Mouse (Mus musculus) frontal cortex, adult (tissue): Measurements from ENCODE around the gene Arhgef17.

Experiments
- ATAC-seq: cut with Nextera tagmentation; 2 replicates; pipeline ENCODE4 v1.9.2; 2017; ENCODE audit warnings: mild to moderate bottlenecking, moderate library complexity, mixed read lengths; ENCODE audit not compliant: low TSS enrichment

Gene Arhgef17

GRCm38 (mm10) chr7:100873197-100873596 lies 58.7 kb downstream of the Arhgef17 start:
- no peak for ATAC-seq

GRCm38 (mm10) chr7:100871892-100872291 lies 60.0 kb downstream of the Arhgef17 start:
- no peak for ATAC-seq

GRCm38 (mm10) chr7:100871355-100871754 lies 60.6 kb downstream of the Arhgef17 start:
- no peak for ATAC-seq

- no peak for ATAC-seq
Observed at GRCm38 (mm10) chr7:100869877-100870629, 61.9 kb downstream of the Arhgef17 start.

- ATAC-seq, result no peak
Observed at GRCm38 (mm10) chr7:100868551-100868950, 63.4 kb downstream of the Arhgef17 start.

- no peak for ATAC-seq
Observed at GRCm38 (mm10) chr7:100867561-100867960, 64.3 kb downstream of the Arhgef17 start.

- ATAC-seq, result no peak
Observed at GRCm38 (mm10) chr7:100866675-100867074, 65.2 kb downstream of the Arhgef17 start.

GRCm38 (mm10) chr7:100862828-100863638 lies 68.9 kb downstream of the Arhgef17 start, which contains the start of gene Relt:
Gene Relt, minus strand, starts transcription at chr7:100863446.
- ATAC-seq, result peak; percentile 54

- no peak for ATAC-seq
Observed at GRCm38 (mm10) chr7:100862353-100862752, 69.6 kb downstream of the Arhgef17 start.

GRCm38 (mm10) chr7:100861209-100861608 lies 70.7 kb downstream of the Arhgef17 start:
- ATAC-seq, result no peak

- no peak for ATAC-seq
Observed at GRCm38 (mm10) chr7:100860450-100860849, 71.5 kb downstream of the Arhgef17 start.

- ATAC-seq, result no peak
Observed at GRCm38 (mm10) chr7:100855795-100856573, 75.9 kb downstream of the Arhgef17 start.

GRCm38 (mm10) chr7:100855300-100855699 lies 76.6 kb downstream of the Arhgef17 start:
- no peak for ATAC-seq

GRCm38 (mm10) chr7:100854861-100855260 lies 77.0 kb downstream of the Arhgef17 start:
- no peak for ATAC-seq

GRCm38 (mm10) chr7:100854137-100854814 lies 77.6 kb downstream of the Arhgef17 start:
- ATAC-seq, result no peak

GRCm38 (mm10) chr7:100853396-100853795 lies 78.5 kb downstream of the Arhgef17 start:
- ATAC-seq, result no peak

GRCm38 (mm10) chr7:100851481-100852356 lies 80.2 kb downstream of the Arhgef17 start:
- no peak for ATAC-seq

- no peak for ATAC-seq
Observed at GRCm38 (mm10) chr7:100849508-100849907, 82.4 kb downstream of the Arhgef17 start.

GRCm38 (mm10) chr7:100848744-100849143 lies 83.2 kb downstream of the Arhgef17 start:
- ATAC-seq, result peak; percentile 48

GRCm38 (mm10) chr7:100847131-100847530 lies 84.8 kb downstream of the Arhgef17 start:
- ATAC-seq, result no peak
